Mouse (Mus musculus): ENCODE data around the gene Fubp1. TPM values are rescaled to one million over a fixed set of nuclear protein-coding genes. Genes with fewer than 3 reads are reported as not detected.

Fubp1 gene
- polyA plus RNA-seq, 1 experiment from 2014 or later = 37.1 TPM

DNA sequence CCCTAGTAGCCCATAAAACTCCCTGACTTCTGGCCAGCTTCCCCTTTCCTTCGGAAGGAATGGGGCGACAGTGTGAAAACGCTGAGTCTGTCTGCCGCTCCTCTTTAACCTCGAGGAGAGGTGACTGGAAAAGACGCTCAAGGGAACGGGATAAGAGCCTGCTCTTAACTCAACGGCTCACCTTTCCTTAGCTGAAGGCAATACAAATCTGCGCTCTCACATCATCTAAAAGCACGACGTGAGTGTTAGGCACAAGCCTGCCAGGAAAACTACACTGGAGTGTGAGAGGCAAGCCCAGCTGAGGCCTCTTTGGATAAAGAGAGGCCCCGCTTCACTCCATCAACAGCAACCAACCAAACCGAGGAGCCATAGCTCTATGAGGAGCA lies 55.8 kb downstream of the Fubp1 start, which contains the start of gene Nexn:
Gene Nexn (minus strand): TSS at position 315 of the 386 bp plus-strand sequence.
- WGBS (ENCODE audit: insufficient replicate concordance) = 10% methylated on average over 13 of the region's 13 CpGs
- Histone ChIP-seq H3K27me3 (ENCODE audit: insufficient read depth, low read length) (peaks cover 33% of the 10 kb centered on the region), H3K9me3 (ENCODE audit: low read length) (no peaks in the 10 kb centered on the region), H3K4me2 (ENCODE audit: low read depth, low read length) (peak within 1 kb of the TSS; percentile 81), H3K4me3 (ENCODE audit: low read depth, low read length) (peak within 1 kb of the TSS; percentile 54), H3K36me3 (replicated peaks; ENCODE audit: insufficient read depth, low read length) (no peaks in the 10 kb centered on the region), H3K4me1 (ENCODE audit: insufficient read depth) (peaks cover 7% of the 10 kb centered on the region), H3K27ac (ENCODE audit: low read depth) (peak within 1 kb of the TSS; percentile 34; the same call in 1 of the 2 replicates), H3K9ac (replicated peaks) (peak within 1 kb of the TSS; percentile 67)
- no peak for DNase-seq
- no peak for TF ChIP-seq CTCF (IDR thresholded peaks at IDR 0.05; ENCODE audit: low read depth)
- no peak for TF ChIP-seq EP300 (IDR thresholded peaks at IDR 0.05; ENCODE audit: low read depth)
- ATAC-seq = peak; percentile 12; the same call in 1 of the 2 replicates

DNA sequence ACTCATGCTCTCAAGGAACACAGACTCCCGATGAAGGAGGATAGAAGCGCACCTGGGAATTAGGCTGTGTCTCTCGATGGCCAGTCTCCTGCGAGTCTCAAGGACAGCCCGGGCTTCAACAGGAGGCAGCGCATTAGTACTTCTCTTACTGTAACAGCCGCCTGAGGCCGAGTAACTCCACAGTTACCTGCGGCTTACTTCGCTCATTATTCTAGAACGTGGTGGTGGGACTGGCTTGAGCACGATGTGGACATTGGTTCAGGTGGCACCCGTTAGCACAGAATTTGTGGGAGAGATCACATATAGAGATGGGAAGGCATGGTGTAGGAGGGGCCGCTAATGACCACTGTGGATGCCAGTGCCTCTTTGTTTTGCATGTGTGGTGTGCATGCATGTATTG lies 57.9 kb downstream of the Fubp1 start:
- H3K36me3 ChIP-seq (replicated peaks; ENCODE audit: insufficient read depth, low read length) = no peaks in the 10 kb centered on the region
- H3K27ac ChIP-seq (ENCODE audit: low read depth) = no peak overlapping the region
- no peak overlapping the region for H3K4me2 ChIP-seq (ENCODE audit: low read depth, low read length)
- no peaks in the 10 kb centered on the region for H3K9me3 ChIP-seq (ENCODE audit: low read length)
- TF ChIP-seq CTCF (IDR thresholded peaks at IDR 0.05; ENCODE audit: low read depth) (no peak), EP300 (IDR thresholded peaks at IDR 0.05; ENCODE audit: low read depth) (no peak)
- peaks cover 7% of the 10 kb centered on the region for H3K4me1 ChIP-seq (ENCODE audit: insufficient read depth)
- H3K4me3 ChIP-seq (ENCODE audit: low read depth, low read length) = no peak overlapping the region
- DNase-seq (no peak), ATAC-seq (no peak)
- H3K27me3 ChIP-seq (ENCODE audit: insufficient read depth, low read length) = peaks cover 33% of the 10 kb centered on the region
- WGBS (ENCODE audit: insufficient replicate concordance) = 87% methylated on average over 14 of the region's 14 CpGs
- no peak overlapping the region for H3K9ac ChIP-seq (replicated peaks)

- peaks cover 2% of the 10 kb centered on the region; the same call in 1 of the 2 replicates for H3K36me3 ChIP-seq (replicated peaks; ENCODE audit: insufficient read depth, low read length)
- no peaks in the 10 kb centered on the region for H3K9me3 ChIP-seq (ENCODE audit: low read length)
- 88% methylated on average over 10 of the region's 10 CpGs for WGBS (ENCODE audit: insufficient replicate concordance)
- H3K9ac ChIP-seq (replicated peaks) = no peak overlapping the region
- H3K4me2 ChIP-seq (ENCODE audit: low read depth, low read length) = no peak overlapping the region
- H3K4me1 ChIP-seq (ENCODE audit: insufficient read depth) = no peaks in the 10 kb centered on the region; the same call in 1 of the 2 replicates
- H3K27ac ChIP-seq (ENCODE audit: low read depth) = no peak overlapping the region
- no peak overlapping the region for H3K4me3 ChIP-seq (ENCODE audit: low read depth, low read length)
- no peak for DNase-seq
- peaks cover 14% of the 10 kb centered on the region for H3K27me3 ChIP-seq (ENCODE audit: insufficient read depth, low read length)
- no peak for ATAC-seq
- TF ChIP-seq EP300 (IDR thresholded peaks at IDR 0.05; ENCODE audit: low read depth) = no peak
- TF ChIP-seq CTCF (IDR thresholded peaks at IDR 0.05; ENCODE audit: low read depth) = no peak
These were observed 61.0 kb downstream of the Fubp1 start for GRCm38 (mm10) chr3:152271071-152271710.

DNA sequence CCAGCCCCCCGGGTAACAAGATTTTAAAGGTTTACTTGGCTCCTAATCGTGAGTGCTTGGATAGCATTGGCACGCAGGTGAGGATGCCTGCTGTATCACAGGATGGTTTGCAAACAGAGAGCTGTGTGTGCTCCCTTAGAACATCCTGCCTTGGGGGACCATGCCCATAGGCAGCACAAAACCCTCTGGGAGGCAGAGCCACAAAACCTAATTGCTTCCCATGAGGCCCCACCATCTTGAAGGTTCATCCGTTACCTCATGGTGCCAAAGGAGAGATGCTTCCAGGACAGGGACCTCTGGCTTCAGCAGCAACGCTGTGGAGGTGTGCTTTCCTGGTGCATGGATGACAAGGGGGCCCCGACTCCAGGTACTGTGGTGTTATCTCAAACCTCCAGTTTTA lies 61.7 kb downstream of the Fubp1 start:
- Histone ChIP-seq H3K9me3 (ENCODE audit: low read length) (no peaks in the 10 kb centered on the region), H3K4me1 (ENCODE audit: insufficient read depth) (no peaks in the 10 kb centered on the region), H3K36me3 (replicated peaks; ENCODE audit: insufficient read depth, low read length) (peaks cover 2% of the 10 kb centered on the region; the same call in 1 of the 2 replicates), H3K9ac (replicated peaks) (no peak overlapping the region), H3K27ac (ENCODE audit: low read depth) (no peak overlapping the region), H3K27me3 (ENCODE audit: insufficient read depth, low read length) (0 out of 2 replicates have a peak, but pooled peaks cover 8% of the 10 kb centered on the region), H3K4me3 (ENCODE audit: low read depth, low read length) (no peak overlapping the region), H3K4me2 (ENCODE audit: low read depth, low read length) (no peak overlapping the region)
- TF ChIP-seq CTCF (IDR thresholded peaks at IDR 0.05; ENCODE audit: low read depth) = no peak
- no peak for TF ChIP-seq EP300 (IDR thresholded peaks at IDR 0.05; ENCODE audit: low read depth)
- DNase-seq (no peak), ATAC-seq (no peak)
- WGBS (ENCODE audit: insufficient replicate concordance) = 70% methylated on average over 6 of the region's 6 CpGs

- H3K27ac ChIP-seq (ENCODE audit: low read depth) = no peak overlapping the region
- H3K4me3 ChIP-seq (ENCODE audit: low read depth, low read length) = no peak overlapping the region
- ATAC-seq (no peak), DNase-seq (no peak)
- no peak overlapping the region for H3K4me2 ChIP-seq (ENCODE audit: low read depth, low read length)
- H3K36me3 ChIP-seq (replicated peaks; ENCODE audit: insufficient read depth, low read length) = peaks cover 5% of the 10 kb centered on the region; the same call in 1 of the 2 replicates
- no peak overlapping the region for H3K9ac ChIP-seq (replicated peaks)
- 84% methylated on average over 20 of the region's 20 CpGs for WGBS (ENCODE audit: insufficient replicate concordance)
- no peaks in the 10 kb centered on the region for H3K9me3 ChIP-seq (ENCODE audit: low read length)
- no peaks in the 10 kb centered on the region for H3K4me1 ChIP-seq (ENCODE audit: insufficient read depth)
- H3K27me3 ChIP-seq (ENCODE audit: insufficient read depth, low read length) = 0 out of 2 replicates have a peak, but pooled peaks cover 3% of the 10 kb centered on the region
- no peak for TF ChIP-seq CTCF (IDR thresholded peaks at IDR 0.05; ENCODE audit: low read depth)
- TF ChIP-seq EP300 (IDR thresholded peaks at IDR 0.05; ENCODE audit: low read depth) = no peak
These were observed 62.9 kb downstream of the Fubp1 start for GRCm38 (mm10) chr3:152272974-152273685.

DNA sequence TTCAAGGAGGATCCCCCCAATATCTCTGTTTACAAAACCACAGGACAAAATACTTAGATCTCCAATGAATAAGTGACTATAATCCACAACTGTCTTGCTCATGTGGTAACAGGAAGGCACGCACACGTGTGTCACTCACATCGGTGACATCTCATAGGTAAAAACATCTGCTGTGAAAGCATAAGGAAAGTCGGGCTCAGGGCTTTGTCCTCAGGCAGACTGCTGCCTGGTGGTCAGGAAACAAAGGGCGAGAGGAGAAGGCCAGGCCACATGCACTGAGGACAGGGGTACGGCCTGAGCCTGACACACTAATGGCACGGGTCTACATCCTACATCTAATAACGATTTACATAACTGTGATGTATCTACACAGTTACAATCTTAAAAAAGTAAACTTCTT lies 64.8 kb downstream of the Fubp1 start:
- H3K4me2 ChIP-seq (ENCODE audit: low read depth, low read length) = no peak overlapping the region

More for the DNA sequence above, 64.8 kb downstream of the Fubp1 start:
- Histone ChIP-seq H3K27ac (ENCODE audit: low read depth) (no peak overlapping the region), H3K9ac (replicated peaks) (no peak overlapping the region), H3K27me3 (ENCODE audit: insufficient read depth, low read length) (no peaks in the 10 kb centered on the region), H3K4me3 (ENCODE audit: low read depth, low read length) (no peak overlapping the region), H3K4me1 (ENCODE audit: insufficient read depth) (no peaks in the 10 kb centered on the region), H3K36me3 (replicated peaks; ENCODE audit: insufficient read depth, low read length) (peaks cover 8% of the 10 kb centered on the region; the same call in 1 of the 2 replicates), H3K9me3 (ENCODE audit: low read length) (no peaks in the 10 kb centered on the region)
- WGBS (ENCODE audit: insufficient replicate concordance) = 83% methylated on average over 8 of the region's 8 CpGs
- no peak for DNase-seq
- TF ChIP-seq CTCF (IDR thresholded peaks at IDR 0.05; ENCODE audit: low read depth) (no peak), EP300 (IDR thresholded peaks at IDR 0.05; ENCODE audit: low read depth) (no peak)
- ATAC-seq = no peak
